Mouse (Mus musculus) frontal cortex, adult 2 months (tissue): ENCODE measurements at regions not wholly inside any gene's neighbourhood (a gene's known extent, or its start where the extent isn't known, plus 50 kb on each side); places are given as distances from the start of the nearest gene placed in this dataset.
A peak's percentile ranks its signal among the peaks of the same experiment; 100 is the strongest.

Source experiments
- DNase-seq, 2 experiments: peaks; one replicate each; pipeline ENCODE4 v3.0.0; 2022; ENCODE audit warnings: low spot score in 1 of 2; ENCODE audit errors: extremely low spot score in 1 of 2

DNA sequence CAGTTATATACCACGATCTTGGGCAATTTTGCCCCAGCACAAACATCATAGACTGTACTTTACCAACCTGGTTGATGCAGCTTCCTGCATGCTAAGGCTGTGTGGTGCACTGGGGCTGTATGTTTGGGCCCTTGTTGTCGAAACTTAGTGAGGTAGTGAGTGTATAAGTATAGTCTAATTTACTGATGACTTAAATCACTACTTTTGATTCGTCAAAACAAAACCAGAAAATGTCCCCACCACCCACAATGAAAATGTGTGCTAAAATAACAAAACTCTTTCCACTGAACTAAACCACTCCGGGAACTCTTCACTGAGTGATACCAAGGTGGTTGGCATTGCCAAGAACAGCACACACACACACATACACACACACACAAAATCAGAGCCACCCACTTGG is 191.5 kb downstream of the Shq1 start:
- no peak for DNase-seq

DNA sequence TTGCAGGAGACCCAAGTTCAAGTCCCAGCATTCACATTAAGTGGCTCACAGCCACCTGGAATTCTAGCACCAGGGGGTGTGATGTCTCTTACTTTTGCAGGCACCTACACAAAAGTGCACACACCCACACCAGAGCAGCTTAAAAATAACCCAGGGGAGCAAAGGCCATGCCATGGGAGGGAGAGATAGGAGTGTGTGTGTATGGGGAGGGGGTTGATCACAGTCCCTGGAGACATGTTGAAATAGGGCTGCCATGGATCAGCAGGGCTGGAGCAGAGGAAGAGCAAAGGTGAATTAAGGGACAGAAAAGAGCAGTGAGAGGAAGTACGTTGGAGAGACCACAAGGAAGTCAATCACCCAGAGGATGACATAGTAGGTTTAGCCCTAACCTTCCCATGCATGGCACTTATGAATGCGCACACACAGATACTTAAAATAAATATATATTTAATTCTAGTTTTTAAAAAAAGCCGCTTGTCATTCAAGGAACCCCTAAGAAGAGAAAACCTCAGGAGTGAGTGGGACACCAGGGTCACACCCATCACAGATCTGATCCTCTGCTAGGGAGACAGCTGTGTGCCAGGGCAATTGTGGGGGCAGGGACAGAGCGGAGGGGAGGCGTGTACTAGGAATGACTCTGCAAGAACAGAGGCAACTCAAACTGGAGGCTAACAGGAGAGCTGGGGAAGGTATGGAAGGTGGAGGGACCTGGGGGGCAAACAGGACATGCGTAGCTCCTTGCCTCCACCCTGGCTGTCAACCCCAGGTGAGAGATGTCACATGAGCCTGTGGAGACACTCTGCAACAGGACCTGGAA is 189.5 kb upstream of the Rybp start:
- DNase-seq: no peak

DNA sequence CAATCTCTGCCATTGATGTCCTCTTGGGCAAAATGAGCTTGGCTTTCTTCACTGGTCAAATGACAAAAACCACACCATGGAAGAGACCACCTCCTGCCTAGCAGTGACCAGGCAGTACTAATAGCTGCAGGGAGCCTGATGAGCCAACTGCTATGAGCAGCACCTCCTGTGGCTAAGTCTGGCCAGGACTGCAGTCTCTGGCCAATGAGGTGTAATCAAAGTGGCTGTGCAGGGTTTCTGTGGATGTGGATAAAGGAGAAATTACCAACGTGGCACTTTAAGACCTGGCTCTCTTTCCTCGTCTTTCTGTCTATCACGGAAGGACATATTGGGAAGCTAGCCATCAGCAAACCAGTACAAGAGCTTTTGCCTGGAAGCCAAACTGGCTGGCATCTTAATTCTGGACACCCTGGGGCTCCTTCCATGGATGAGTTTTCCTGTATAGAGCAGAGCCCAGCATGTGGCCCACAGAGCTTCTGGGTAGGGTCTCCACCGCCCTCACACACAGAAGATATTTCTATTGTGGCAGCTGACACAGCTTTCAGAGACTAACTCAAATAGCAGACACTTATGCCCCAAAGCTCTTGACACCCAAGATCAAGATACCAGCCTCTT is 188.2 kb upstream of the Rybp start:
- DNase-seq: no peak

DNA sequence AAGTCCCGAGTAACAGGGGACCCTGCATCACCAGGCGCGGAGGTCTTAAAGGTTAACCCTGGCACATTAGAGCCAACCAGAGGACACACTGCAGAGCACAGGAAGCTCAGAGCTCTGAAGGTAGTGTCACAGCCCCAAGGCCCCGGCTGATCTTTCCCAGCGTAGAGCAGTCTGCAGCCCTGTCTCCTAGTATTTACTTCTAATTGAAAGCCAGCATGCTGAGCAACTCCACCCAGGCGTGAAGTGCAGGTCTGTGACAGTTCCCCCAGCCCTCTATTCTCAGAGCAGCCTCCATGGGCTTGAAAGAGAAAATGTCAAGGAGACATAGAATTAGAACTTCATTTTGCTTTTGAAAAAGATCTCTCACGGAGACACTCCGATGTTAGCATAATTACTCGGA is 187.0 kb upstream of the Rybp start:
- no peak for DNase-seq

DNA sequence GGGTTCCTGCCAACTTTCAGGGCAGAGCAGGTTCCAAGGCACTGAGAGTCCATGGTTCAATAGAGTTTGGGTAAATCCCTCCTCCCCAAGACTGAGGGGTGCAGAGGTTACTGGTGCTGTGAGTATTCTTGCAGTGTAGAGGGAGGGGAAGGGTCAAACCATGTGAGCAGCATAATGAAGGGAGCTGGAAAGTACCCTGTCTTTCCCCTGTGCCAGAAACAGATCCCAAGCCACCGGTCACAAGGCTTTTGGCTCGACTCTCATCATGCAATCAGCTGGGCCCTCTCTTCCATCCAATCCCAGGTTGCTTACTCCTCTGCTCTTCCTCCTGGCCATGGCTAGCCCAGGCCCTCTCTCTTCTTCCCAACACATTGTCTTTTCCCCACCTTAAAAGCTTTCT is 182.8 kb upstream of the Rybp start:
- no peak for DNase-seq

GRCm38 (mm10) chr6:100462757-100463156 is 175.5 kb upstream of the Rybp start:
- DNase-seq: no peak

GRCm38 (mm10) chr6:100453401-100453800 is 166.1 kb upstream of the Rybp start:
- DNase-seq: no peak

- DNase-seq: no peak
These were observed 165.1 kb upstream of the Rybp start for GRCm38 (mm10) chr6:100452097-100453002.

GRCm38 (mm10) chr6:100450108-100450507 is 162.8 kb upstream of the Rybp start:
- DNase-seq: no peak

- no peak for DNase-seq
These were observed 161.8 kb upstream of the Rybp start for GRCm38 (mm10) chr6:100449087-100449486.

GRCm38 (mm10) chr6:100447211-100447610 is 159.9 kb upstream of the Rybp start:
- no peak for DNase-seq

GRCm38 (mm10) chr6:100446804-100447203 is 159.5 kb upstream of the Rybp start:
- no peak for DNase-seq

GRCm38 (mm10) chr6:100439071-100439737 is 151.9 kb upstream of the Rybp start:
- peak in 1 of 2 experiments; percentile 62 for DNase-seq

DNA sequence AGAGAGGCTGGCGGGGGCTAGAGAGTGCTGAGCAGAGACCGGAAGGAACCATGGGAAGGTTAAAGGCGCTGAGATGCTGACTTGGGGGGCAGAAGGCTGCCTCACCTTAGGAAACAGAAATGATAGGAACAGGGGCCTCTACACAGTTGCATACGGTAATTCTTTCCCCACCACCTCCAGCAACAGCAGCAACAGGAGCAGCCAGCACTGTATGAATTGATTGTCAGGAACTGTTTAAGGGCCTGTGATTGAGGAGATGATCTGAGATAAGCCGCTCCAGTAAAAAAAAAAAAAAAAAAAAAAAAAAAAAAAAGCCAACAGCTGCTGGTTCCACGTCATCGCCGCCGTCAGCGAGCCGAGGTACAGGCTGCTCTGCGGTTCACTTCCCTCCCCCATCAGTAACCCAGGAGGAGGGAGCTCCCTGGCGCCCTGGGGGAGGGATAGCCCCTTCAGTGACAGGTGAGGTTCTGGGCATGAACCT is 151.3 kb upstream of the Rybp start:
- peak in 1 of 2 experiments; percentile 43 for DNase-seq

GRCm38 (mm10) chr6:100437980-100438379 is 150.7 kb upstream of the Rybp start:
- DNase-seq: no peak

DNA sequence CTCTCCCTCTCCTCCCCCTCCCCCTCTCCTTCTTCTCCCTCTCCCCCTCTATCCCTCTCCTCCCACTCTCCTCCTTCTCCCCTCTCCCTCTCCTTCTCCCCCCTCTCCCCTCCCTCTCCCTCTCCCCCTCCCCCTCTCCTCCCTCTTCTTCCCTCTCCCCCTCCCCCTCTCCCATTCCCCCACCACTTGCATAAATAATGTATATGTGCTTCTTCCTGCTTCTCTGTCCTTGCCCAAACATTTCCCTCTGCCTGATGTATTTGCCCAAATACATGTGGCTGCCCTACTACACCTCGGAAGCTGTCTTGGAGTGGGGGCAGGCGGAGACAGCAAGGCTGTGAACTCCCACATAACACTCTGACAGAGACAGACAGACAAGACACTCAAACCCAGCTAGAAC is 149.2 kb upstream of the Rybp start:
- no peak for DNase-seq

GRCm38 (mm10) chr6:100435222-100435621 is 147.9 kb upstream of the Rybp start:
- DNase-seq: no peak

- no peak for DNase-seq
These were observed 146.2 kb upstream of the Rybp start for GRCm38 (mm10) chr6:100433534-100433867.

DNA sequence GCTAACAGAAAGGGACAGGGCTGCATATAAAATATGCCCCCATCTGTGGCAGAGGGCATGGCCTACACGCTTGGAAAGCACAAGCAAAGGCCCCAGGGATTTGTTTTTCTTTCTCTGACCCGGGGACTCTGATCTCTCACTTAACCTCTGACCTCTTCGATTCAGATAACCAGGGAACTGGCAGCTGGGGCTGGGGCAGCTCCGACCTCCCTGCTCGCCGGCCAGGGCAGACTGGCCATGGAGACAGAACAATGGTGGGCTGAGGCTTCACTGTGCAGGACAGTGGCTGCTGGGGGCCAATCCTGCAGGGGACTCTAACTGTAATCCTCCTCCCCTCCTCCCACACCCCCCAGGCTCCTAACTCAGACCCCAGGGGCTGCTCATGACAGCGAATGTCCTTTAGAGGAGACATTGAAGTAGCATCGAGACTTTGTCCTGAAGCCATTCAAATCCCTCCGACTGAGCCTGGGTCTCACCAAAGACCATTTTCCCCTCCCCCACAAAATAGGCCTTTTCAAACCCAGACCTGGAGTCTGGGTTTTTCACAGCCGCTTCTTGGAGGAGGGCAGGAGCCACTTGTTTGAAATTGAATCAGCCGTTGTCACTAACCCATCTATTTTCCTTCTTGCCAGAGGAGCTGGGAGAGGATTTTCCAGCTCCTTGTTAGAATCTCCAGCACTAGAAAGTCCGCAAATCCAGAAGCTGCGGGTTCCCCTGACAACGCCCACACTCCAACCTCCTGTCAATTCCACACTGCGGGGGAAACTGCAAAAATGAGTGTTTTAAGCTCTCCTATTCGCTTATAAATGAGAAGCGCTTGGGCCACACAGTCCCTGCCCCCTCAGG is 145.6 kb upstream of the Rybp start:
- DNase-seq: peak in 1 of 2 experiments; percentile 68

DNA sequence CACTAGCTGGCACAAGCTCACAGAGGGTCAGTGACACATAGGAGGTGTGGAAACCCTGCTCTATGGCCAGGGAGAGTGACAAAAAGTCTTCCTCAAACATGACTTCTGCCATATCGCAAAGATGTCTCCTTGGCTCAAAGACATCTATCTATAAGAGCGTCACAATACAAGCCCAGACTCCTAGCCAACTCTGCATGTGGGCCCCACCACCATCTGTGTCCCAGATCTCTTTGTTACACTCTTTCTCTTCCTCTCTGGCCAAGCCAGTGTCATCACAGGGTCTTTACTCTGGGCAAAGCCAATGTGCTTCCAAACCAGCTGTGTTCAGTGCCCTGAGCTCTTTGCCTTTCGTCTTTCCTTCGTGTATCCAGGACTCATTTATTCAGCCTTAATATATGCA is 143.0 kb upstream of the Rybp start:
- DNase-seq: no peak
